Mouse (Mus musculus): ENCODE measurements at regions not wholly inside any gene's neighbourhood (a gene's known extent, or its start where the extent isn't known, plus 50 kb on each side); places are given as distances from the start of the nearest gene placed in this dataset.

DNA sequence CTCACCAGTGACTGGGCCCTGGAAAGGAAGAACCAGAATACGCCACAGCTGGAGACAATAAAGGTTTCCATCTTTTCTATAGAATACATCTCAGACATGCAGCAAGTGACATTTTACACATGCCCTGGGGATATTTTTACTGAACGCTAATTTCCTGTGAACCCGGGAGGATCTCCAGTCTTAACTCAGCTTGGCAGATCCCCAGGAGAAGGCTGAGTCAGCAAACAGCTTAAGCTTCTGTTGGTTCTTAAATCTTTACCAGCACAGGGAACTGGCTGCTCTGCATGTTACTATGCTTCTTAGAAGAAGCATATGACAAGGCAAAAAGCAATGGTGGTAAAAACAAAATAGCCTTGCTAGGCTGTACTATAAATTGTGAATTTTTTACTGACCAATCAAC, 59.7 kb upstream of the Map2 start:
- no peaks in the 10 kb centered on the region for H3K36me3 ChIP-seq (ENCODE audit: control insufficient read depth, insufficient read depth, low read length)
- 80% methylated on average over 3 of the region's 3 CpGs for whole genome bisulfite sequencing
- no peak overlapping the region for H3K27ac ChIP-seq (replicated peaks; ENCODE audit: insufficient read depth, low read depth, low read length)
- no peaks in the 10 kb centered on the region for H3K4me1 ChIP-seq (ENCODE audit: control insufficient read depth, insufficient read depth, low read length)
- DNase-seq (ENCODE audit: extremely low read depth, low read depth, low spot score), result no peak
- no peaks in the 10 kb centered on the region for H3K27me3 ChIP-seq (ENCODE audit: control insufficient read depth, insufficient read depth, low read length)
- no peak overlapping the region for H3K9ac ChIP-seq (ENCODE audit: low read depth, low read length)
- H3K79me2 ChIP-seq (ENCODE audit: control insufficient read depth, insufficient read depth, low read length), result no peaks in the 10 kb centered on the region
- no peak for TF ChIP-seq CTCF (IDR thresholded peaks at IDR 0.05; ENCODE audit: low read depth, low read length)
- TF ChIP-seq POLR2A (IDR thresholded peaks at IDR 0.05; ENCODE audit: extremely low read depth, insufficient read depth, low read length), result no peak
- no peak overlapping the region for H3K4me3 ChIP-seq (ENCODE audit: insufficient read depth, low read depth, low read length)

Measured in liver, adult 2 months (tissue).